Mouse (Mus musculus): ENCODE results near the gene Sqstm1. TPM values are rescaled to one million over a fixed set of nuclear protein-coding genes. Genes with fewer than 3 reads are reported as not detected.

The Sqstm1 gene
- total and polyA plus RNA-seq, 2 experiments from 2014 or later: 289 to 450 TPM

DNA sequence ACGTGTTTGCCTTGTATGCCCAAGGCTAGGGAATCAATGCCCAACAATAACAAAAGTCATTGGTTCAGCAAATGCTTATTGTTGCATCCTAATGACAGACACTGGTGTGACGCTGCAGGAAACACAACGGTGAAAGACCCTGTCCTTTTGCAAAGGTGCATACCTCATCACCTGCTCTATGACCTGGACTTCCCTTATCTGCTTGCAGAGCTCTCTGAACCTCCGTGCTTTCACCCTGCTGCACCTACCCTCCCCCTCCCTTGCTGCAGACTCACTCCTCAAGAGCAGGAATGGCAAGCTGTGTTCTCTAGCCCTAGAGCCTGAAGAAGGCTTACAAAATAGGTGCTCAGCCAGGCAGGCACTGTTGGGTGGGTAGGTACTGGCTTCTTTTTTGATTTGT lies 15.8 kb downstream of the Sqstm1 start:
- TF ChIP-seq CTCF (IDR thresholded peaks at IDR 0.05; ENCODE audit: low read depth): no peak

DNA sequence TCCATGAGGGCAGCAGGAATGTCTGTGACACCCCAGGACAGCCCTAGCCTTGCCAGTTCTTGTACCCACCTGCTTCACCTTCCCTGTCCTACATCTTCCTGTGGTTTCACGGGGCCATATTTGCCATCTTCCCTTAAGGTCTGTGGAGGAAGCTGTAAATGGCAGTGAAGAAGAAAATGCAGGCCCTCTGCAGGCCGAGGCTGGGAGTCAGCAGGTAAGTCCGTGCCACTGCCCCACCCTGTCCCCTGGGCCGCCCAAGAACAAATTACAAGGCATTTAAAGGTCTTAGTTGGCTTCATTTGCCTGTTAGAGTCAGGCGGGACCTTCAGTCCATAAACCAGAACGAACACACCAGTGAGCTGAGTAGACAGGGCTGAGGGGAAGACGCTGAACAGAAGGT lies 16.6 kb downstream of the Sqstm1 start:
- peaks cover 15% of the 10 kb centered on the region for H3K36me3 ChIP-seq (ENCODE audit: insufficient read depth, low read length)
- no peak overlapping the region for H3K4me2 ChIP-seq (ENCODE audit: low read depth, low read length)
- 81% methylated on average over 7 of the region's 7 CpGs for WGBS
- H3K9me3 ChIP-seq (ENCODE audit: low read length): no peaks in the 10 kb centered on the region
- no peak overlapping the region for H3K27ac ChIP-seq
- ATAC-seq (no peak), DNase-seq (ENCODE audit: low spot score) (no peak)
- no peaks in the 10 kb centered on the region for H3K27me3 ChIP-seq (ENCODE audit: insufficient read depth, low read length)
- H3K4me1 ChIP-seq (ENCODE audit: insufficient read depth, low read length): no peaks in the 10 kb centered on the region
- H3K9ac ChIP-seq (replicated peaks; ENCODE audit: low read length): no peak overlapping the region
- H3K4me3 ChIP-seq (ENCODE audit: low read length): no peak overlapping the region
- no peak for TF ChIP-seq CTCF (IDR thresholded peaks at IDR 0.05; ENCODE audit: low read depth)

More for the DNA sequence above, 15.8 kb downstream of the Sqstm1 start:
- H3K4me1 ChIP-seq (ENCODE audit: insufficient read depth, low read length): no peaks in the 10 kb centered on the region
- ATAC-seq: no peak
- peaks cover 22% of the 10 kb centered on the region for H3K36me3 ChIP-seq (ENCODE audit: insufficient read depth, low read length)
- no peak overlapping the region for H3K27ac ChIP-seq
- H3K4me3 ChIP-seq (ENCODE audit: low read length): no peak overlapping the region
- no peak for DNase-seq (ENCODE audit: low spot score)
- no peaks in the 10 kb centered on the region for H3K27me3 ChIP-seq (ENCODE audit: insufficient read depth, low read length)
- H3K4me2 ChIP-seq (ENCODE audit: low read depth, low read length): no peak overlapping the region
- no peak overlapping the region for H3K9ac ChIP-seq (replicated peaks; ENCODE audit: low read length)
- no peaks in the 10 kb centered on the region for H3K9me3 ChIP-seq (ENCODE audit: low read length)
- 86% methylated on average over 4 of the region's 4 CpGs for WGBS

- H3K27ac ChIP-seq: no peak overlapping the region
- peaks cover 11% of the 10 kb centered on the region; the same call in 1 of the 2 replicates for H3K36me3 ChIP-seq (ENCODE audit: insufficient read depth, low read length)
- WGBS: 93% methylated on average over 3 of the region's 3 CpGs
- H3K27me3 ChIP-seq (ENCODE audit: insufficient read depth, low read length): no peaks in the 10 kb centered on the region
- H3K9ac ChIP-seq (replicated peaks; ENCODE audit: low read length): no peak overlapping the region
- H3K9me3 ChIP-seq (ENCODE audit: low read length): no peaks in the 10 kb centered on the region
- no peak overlapping the region for H3K4me2 ChIP-seq (ENCODE audit: low read depth, low read length)
- DNase-seq (ENCODE audit: low spot score) (no peak), ATAC-seq (no peak)
- H3K4me3 ChIP-seq (ENCODE audit: low read length): no peak overlapping the region
- no peak for TF ChIP-seq CTCF (IDR thresholded peaks at IDR 0.05; ENCODE audit: low read depth)
- H3K4me1 ChIP-seq (ENCODE audit: insufficient read depth, low read length): no peaks in the 10 kb centered on the region
Measured at GRCm38 (mm10) chr11:50192278-50192677, 18.3 kb downstream of the Sqstm1 start.

DNA sequence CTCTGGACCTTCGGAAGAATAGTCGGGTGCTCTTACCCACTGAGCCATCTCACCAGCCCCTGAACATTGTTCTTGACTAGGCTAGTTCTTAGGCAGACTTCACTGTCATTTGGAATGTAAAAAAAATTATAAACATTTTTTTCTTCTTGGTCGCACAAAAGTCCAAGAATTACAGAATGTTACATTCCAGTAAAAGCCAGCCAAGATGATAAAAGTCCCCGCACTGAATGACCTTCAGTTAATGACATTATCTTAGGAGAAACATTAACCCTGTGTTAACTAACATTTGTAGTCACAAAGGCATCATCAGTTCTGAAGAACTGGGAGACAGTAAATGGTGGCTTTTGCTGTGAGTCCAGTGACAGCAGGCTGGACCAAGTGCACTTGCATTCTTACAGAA lies 20.3 kb downstream of the Sqstm1 start:
- H3K9me3 ChIP-seq (ENCODE audit: low read length): no peaks in the 10 kb centered on the region
- no peaks in the 10 kb centered on the region for H3K4me1 ChIP-seq (ENCODE audit: insufficient read depth, low read length)
- H3K4me3 ChIP-seq (ENCODE audit: low read length): no peak overlapping the region
- no peak overlapping the region for H3K9ac ChIP-seq (replicated peaks; ENCODE audit: low read length)
- H3K4me2 ChIP-seq (ENCODE audit: low read depth, low read length): no peak overlapping the region
- DNase-seq (ENCODE audit: low spot score) (no peak), ATAC-seq (no peak)
- H3K36me3 ChIP-seq (ENCODE audit: insufficient read depth, low read length): peaks cover 11% of the 10 kb centered on the region; the same call in 1 of the 2 replicates
- no peak for TF ChIP-seq CTCF (IDR thresholded peaks at IDR 0.05; ENCODE audit: low read depth)
- WGBS: 88% methylated on average over 4 of the region's 4 CpGs
- H3K27ac ChIP-seq: no peak overlapping the region
- H3K27me3 ChIP-seq (ENCODE audit: insufficient read depth, low read length): no peaks in the 10 kb centered on the region

GRCm38 (mm10) chr11:50188682-50189081 lies 21.9 kb downstream of the Sqstm1 start:
- Histone ChIP-seq H3K27me3 (ENCODE audit: insufficient read depth, low read length) (no peaks in the 10 kb centered on the region), H3K4me1 (ENCODE audit: insufficient read depth, low read length) (no peaks in the 10 kb centered on the region), H3K36me3 (ENCODE audit: insufficient read depth, low read length) (peaks cover 4% of the 10 kb centered on the region; the same call in 1 of the 2 replicates), H3K9me3 (ENCODE audit: low read length) (no peaks in the 10 kb centered on the region), H3K4me2 (ENCODE audit: low read depth, low read length) (no peak overlapping the region), H3K27ac (no peak overlapping the region), H3K9ac (replicated peaks; ENCODE audit: low read length) (no peak overlapping the region), H3K4me3 (ENCODE audit: low read length) (no peak overlapping the region)
- TF ChIP-seq CTCF (IDR thresholded peaks at IDR 0.05; ENCODE audit: low read depth): no peak
- ATAC-seq (no peak), DNase-seq (ENCODE audit: low spot score) (no peak)
- WGBS: 84% methylated on average over 7 of the region's 7 CpGs

DNA sequence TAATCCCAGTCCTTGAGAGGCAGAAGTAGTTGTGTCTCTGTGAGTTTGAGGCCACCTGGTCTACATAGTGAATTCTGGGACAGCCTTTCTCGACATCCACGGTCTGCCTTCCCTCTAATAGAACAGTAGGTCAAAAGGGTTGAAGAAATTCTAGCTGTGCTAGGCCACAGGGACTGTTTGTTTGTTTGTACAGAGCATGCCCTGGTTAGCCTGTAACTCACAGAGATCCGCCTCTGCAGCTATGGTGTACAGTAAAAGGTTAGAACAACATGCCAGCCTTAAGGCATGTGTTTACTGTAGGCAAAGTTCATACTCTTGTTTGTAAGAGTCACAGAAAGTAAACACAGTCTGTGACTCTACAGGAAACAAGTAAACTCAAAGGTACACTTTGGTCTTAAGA lies 25.8 kb downstream of the Sqstm1 start:
- H3K4me3 ChIP-seq (ENCODE audit: low read length): no peak overlapping the region
- WGBS: 92% methylated on average over 3 of the region's 3 CpGs
- no peak overlapping the region for H3K9ac ChIP-seq (replicated peaks; ENCODE audit: low read length)
- DNase-seq (ENCODE audit: low spot score) (no peak), ATAC-seq (no peak)
- no peak overlapping the region for H3K4me2 ChIP-seq (ENCODE audit: low read depth, low read length)
- no peaks in the 10 kb centered on the region for H3K27me3 ChIP-seq (ENCODE audit: insufficient read depth, low read length)
- peaks cover 10% of the 10 kb centered on the region for H3K36me3 ChIP-seq (ENCODE audit: insufficient read depth, low read length)
- no peak overlapping the region for H3K27ac ChIP-seq
- no peaks in the 10 kb centered on the region for H3K9me3 ChIP-seq (ENCODE audit: low read length)
- no peak for TF ChIP-seq CTCF (IDR thresholded peaks at IDR 0.05; ENCODE audit: low read depth)
- no peaks in the 10 kb centered on the region for H3K4me1 ChIP-seq (ENCODE audit: insufficient read depth, low read length)

DNA sequence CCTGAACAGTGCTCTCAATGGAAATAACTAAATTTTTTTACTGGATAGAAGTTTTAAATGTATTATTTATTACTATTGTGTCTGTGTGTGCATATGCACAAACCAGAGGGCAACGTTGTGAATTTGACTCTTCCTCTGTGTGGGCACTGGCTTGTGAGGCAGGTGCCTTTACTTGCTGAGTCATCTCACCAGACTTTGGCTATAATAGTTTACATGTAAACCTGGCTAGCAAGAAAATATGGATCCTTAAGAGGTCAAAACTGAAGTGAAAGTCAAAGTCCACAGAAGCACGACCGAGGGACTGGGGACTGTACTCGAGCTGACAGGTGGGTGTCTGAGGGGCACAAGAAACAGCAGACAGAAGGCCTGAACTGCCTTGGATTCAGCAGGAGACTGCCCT lies 27.9 kb downstream of the Sqstm1 start:
- Histone ChIP-seq H3K4me2 (ENCODE audit: low read depth, low read length) (no peak overlapping the region), H3K27ac (no peak overlapping the region), H3K9ac (replicated peaks; ENCODE audit: low read length) (no peak overlapping the region), H3K36me3 (ENCODE audit: insufficient read depth, low read length) (peaks cover 10% of the 10 kb centered on the region), H3K9me3 (ENCODE audit: low read length) (no peaks in the 10 kb centered on the region), H3K4me1 (ENCODE audit: insufficient read depth, low read length) (no peaks in the 10 kb centered on the region), H3K27me3 (ENCODE audit: insufficient read depth, low read length) (no peaks in the 10 kb centered on the region), H3K4me3 (ENCODE audit: low read length) (no peak overlapping the region)
- DNase-seq (ENCODE audit: low spot score): no peak
- ATAC-seq: no peak
- WGBS: 89% methylated on average over 4 of the region's 4 CpGs
- TF ChIP-seq CTCF (IDR thresholded peaks at IDR 0.05; ENCODE audit: low read depth): no peak
